Mouse (Mus musculus) heart, embryonic 12.5 days (tissue): ENCODE data around the gene Abcf2. TPM values are rescaled to one million over a fixed set of nuclear protein-coding genes. Genes with fewer than 3 reads are reported as not detected.

Experiments used
- ATAC-seq: fragments of 200-750 bp; cut with Nextera tagmentation; 2 replicates; pipeline ENCODE4 v1.8.0; 2017; ENCODE audit warnings: moderate TSS enrichment, moderate library complexity; ENCODE audit not compliant: insufficient number of reproducible peaks, low FRiP score
- H3K27ac ChIP-seq: fragments of 300-500 bp; sonication (generic); 2 replicates; pipeline ENCODE4 v1.5.1; 2016; ENCODE audit warnings: mild to moderate bottlenecking, moderate library complexity; ENCODE audit not compliant: poor library complexity, severe bottlenecking
- H3K27me3 ChIP-seq: fragments of 300-500 bp; sonication (generic); replicated peaks from 2 replicates; pipeline ENCODE4 v1.6.1; 2016; ENCODE audit warnings: mild to moderate bottlenecking, moderate library complexity
- H3K36me3 ChIP-seq: fragments of 300-500 bp; sonication (generic); 2 replicates; pipeline ENCODE4 v1.6.1; 2016; ENCODE audit warnings: mild to moderate bottlenecking, moderate library complexity
- H3K4me1 ChIP-seq: fragments of 300-500 bp; sonication (generic); replicated peaks from 2 replicates; pipeline ENCODE4 v1.6.1; 2016; ENCODE audit warnings: mild to moderate bottlenecking
- H3K4me2 ChIP-seq: fragments of 300-500 bp; sonication (generic); 2 replicates; pipeline ENCODE4 v1.6.1; 2016; ENCODE audit warnings: mild to moderate bottlenecking, moderate library complexity
- H3K4me3 ChIP-seq: fragments of 300-500 bp; sonication (generic); 2 replicates; pipeline ENCODE4 v1.5.1; 2016; ENCODE audit warnings: mild to moderate bottlenecking
- H3K9ac ChIP-seq: fragments of 300-500 bp; sonication (generic); 2 replicates; pipeline ENCODE4 v1.6.1; 2016; ENCODE audit warnings: mild to moderate bottlenecking, moderate library complexity
- H3K9me3 ChIP-seq: fragments of 300-500 bp; sonication (generic); replicated peaks from 2 replicates; pipeline ENCODE4 v1.6.1; 2016; ENCODE audit warnings: mild to moderate bottlenecking, moderate library complexity
- WGBS: fragments of 180-500 bp; shearing (Covaris S2); methylation state at CpG from one replicate; pipeline ENCODE4 v1.1.7; 2016; 5-methylcytosine and 5-hydroxymethylcytosine counted together
- polyA plus RNA-seq: library from polyadenylated mRNA; unstranded; fragments of >200 nt; fragmentation: Nextera tagmentation; extraction: Ambion mirVana; gene quantifications from 2 replicates; pipeline ENCODE4 v1.2.1, GENCODE M21; 2016

The Abcf2 gene
- polyA plus RNA-seq, 1 experiment from 2014 or later, result 79.0 TPM

DNA sequence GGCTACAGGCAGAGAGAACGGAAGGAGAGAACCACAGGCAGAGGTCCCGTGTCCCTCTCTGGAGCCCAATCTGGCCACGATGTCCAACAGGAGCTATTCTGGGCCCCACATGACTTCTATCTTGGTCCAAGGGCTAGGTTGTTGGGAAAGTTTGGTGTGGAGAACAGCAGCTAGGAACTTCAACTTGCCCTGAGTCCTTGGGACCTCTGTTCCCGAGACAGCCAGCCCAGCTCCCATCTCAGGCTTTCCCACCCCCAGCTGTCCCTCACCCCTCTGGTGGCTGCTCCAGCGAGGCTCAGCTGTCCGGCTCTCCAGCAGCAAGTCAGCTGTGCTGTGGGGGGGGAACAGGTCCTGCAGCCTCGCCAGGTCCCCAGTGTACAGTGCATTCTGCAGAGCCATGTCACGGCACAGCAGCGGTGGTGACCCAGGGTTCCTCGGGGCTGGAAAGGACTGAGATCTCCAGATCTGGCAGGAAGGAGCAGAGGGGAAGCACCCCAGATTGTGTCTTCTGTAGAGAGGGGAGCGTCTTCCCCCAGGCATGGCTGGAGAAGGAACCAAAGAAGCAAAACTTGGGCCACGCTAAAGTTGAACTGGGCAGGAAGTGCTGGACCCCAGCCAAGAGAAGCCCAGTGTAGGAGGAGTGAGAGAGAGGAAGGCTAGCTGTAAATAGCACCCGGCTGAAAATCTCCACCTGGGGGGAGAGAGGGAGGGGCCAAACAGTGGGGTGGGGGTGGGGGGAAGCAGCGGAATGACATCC lies 36.7 kb downstream of the Abcf2 start, which contains the start of gene Asb10:
Gene Asb10 (minus strand): TSS at position 592 of the 757 bp plus-strand sequence.
- ATAC-seq, result peak; percentile 78
- Histone ChIP-seq H3K9me3 (no peaks in the 10 kb centered on the region), H3K4me1 (peaks cover 25% of the 10 kb centered on the region), H3K27ac (peak within 1 kb of the TSS; percentile 67), H3K27me3 (peaks cover 32% of the 10 kb centered on the region), H3K4me3 (peak within 1 kb of the TSS; percentile 42), H3K9ac (0 out of 2 replicates have a peak within 1 kb of the TSS, but pooled peaks have one; percentile 8), H3K36me3 (no peaks in the 10 kb centered on the region), H3K4me2 (peak within 1 kb of the TSS; percentile 73)
- WGBS, result 12% methylated on average over 14 of the region's 14 CpGs

DNA sequence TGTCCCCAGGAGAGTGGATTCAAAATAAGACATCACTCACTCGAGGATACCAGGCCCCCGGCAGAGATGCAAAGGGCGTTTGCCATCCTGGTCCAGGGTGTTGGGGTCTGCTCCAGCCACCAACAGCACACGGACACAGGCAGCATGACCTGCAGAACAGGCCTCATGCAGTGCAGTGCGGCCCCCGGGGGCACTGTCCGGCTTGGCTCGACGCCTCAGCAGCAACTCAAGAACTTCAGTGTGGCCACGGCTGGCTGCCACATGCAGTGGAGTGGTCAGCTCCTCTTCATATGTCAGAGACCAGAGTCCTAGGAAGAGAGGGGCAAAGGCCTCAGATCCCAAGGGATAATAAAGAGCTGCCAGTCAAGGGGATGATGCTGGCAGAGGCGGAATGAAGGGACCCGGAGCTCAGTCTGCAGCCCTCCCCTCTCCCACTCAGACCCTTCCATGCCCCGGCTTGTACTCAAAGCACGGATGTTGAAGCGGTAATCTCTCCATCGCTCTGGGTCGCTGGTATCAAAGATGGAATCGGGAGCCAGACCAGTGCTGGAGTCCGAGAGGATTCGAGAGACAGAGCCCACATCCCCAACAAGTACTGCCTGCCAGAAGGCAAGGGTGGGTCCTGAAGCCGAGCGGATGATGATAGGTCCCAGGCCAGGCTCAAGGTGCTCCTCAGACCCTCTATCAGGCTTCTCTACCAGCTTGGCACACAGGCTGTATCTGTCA lies 37.5 kb downstream of the Abcf2 start:
- WGBS, result 65% methylated on average over 22 of the region's 22 CpGs
- no peak overlapping the region for H3K9ac ChIP-seq
- no peaks in the 10 kb centered on the region for H3K36me3 ChIP-seq
- peak overlapping the region; percentile 67 for H3K27ac ChIP-seq
- no peak for ATAC-seq
- peak overlapping the region; percentile 73 for H3K4me2 ChIP-seq
- peaks cover 25% of the 10 kb centered on the region for H3K4me1 ChIP-seq
- no peaks in the 10 kb centered on the region for H3K9me3 ChIP-seq
- peaks cover 35% of the 10 kb centered on the region for H3K27me3 ChIP-seq
- H3K4me3 ChIP-seq, result peak overlapping the region; percentile 42

DNA sequence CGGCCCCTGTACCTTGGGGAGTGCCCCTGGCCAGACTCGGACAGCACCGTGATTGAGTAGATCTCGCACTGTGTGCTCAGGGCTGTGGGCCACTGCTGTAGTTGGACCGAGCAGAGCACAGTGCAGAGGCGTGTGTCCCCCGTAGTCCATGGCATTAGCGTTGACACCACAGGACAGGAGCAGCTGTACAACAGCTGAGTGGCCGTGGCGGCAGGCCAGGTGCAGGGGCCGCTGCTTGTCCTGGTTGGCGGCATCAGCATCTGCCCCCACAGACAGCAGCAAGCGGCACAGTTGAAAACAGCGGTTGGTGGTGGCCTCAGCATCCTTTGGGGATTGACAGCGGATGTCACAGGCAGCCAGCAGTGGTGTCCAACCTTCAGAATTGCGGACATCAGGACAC lies 39.6 kb downstream of the Abcf2 start:
- Histone ChIP-seq H3K4me1 (peaks cover 25% of the 10 kb centered on the region), H3K4me3 (no peak overlapping the region), H3K4me2 (no peak overlapping the region), H3K9ac (no peak overlapping the region), H3K27ac (no peak overlapping the region), H3K27me3 (peaks cover 52% of the 10 kb centered on the region), H3K9me3 (no peaks in the 10 kb centered on the region), H3K36me3 (no peaks in the 10 kb centered on the region)
- ATAC-seq, result no peak
- WGBS, result 65% methylated on average over 16 of the region's 16 CpGs

DNA sequence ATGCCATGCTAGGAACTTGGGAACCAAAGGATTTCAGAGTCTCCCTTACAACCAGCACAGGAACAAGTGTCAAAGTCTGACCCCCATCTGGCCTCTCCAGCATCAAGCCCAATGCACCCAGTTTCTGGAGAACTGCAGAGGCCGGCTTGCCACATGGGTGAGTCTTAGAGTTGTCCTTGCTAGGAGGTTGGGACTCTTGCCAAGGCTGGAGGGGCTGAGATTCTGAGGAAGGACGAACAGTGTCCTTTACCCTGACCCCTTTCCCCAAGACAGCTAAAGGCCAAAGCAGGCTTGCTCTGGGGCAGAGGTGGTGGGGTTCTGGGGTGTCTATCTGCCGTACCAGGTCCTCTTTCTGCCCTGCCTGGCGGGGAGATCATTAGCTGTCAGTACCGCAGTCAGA lies 40.8 kb downstream of the Abcf2 start:
- no peak overlapping the region for H3K4me3 ChIP-seq
- peaks cover 24% of the 10 kb centered on the region for H3K4me1 ChIP-seq
- H3K9ac ChIP-seq, result no peak overlapping the region; the same call in 1 of the 2 replicates
- 78% methylated on average over 5 of the region's 5 CpGs for WGBS
- no peaks in the 10 kb centered on the region for H3K36me3 ChIP-seq
- H3K9me3 ChIP-seq, result no peaks in the 10 kb centered on the region
- no peak overlapping the region for H3K4me2 ChIP-seq
- H3K27ac ChIP-seq, result no peak overlapping the region
- peaks cover 63% of the 10 kb centered on the region for H3K27me3 ChIP-seq
- no peak for ATAC-seq

DNA sequence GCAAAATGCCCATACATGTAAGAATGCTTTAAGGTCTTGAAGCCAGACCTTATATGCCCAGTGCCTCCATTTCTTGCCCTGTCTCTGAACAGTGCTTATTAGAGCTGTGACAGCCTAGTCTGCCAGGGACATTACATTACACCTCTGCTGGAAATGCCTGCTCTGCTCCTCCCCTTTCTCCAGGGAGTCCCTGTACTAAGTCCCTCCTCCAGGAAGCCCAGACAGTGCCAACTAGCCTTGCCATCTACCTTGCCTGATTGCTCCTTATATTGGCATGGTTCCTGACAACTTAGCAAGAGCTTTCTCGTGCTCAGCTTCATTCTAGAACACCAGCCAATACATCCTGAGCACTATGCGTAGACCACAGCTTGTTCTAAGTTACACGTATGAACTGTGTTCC lies 41.5 kb downstream of the Abcf2 start:
- Histone ChIP-seq H3K9ac (no peak overlapping the region), H3K36me3 (no peaks in the 10 kb centered on the region), H3K9me3 (no peaks in the 10 kb centered on the region), H3K4me1 (peaks cover 16% of the 10 kb centered on the region), H3K27ac (no peak overlapping the region), H3K4me3 (no peak overlapping the region), H3K27me3 (peaks cover 71% of the 10 kb centered on the region), H3K4me2 (no peak overlapping the region)
- no peak for ATAC-seq
- 77% methylated on average over 3 of the region's 3 CpGs for WGBS

DNA sequence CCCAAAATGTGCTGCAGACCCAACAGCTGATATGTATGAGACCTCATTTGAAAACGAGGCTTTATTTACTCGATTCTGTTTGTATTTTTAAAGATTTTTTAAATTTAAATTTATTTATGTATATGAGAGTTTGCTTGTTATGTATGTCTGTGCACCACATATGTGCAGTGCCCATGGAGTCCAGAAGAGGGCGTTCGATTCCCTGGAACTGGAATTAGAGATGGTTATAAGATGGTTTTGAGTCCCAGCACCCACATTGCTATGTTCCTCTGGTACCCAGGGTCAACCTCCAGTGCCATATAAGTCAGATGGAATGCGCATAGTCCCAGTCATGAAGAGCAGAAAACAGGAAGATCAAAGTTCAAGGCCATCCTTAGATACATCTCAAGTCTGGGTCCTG lies 43.0 kb downstream of the Abcf2 start:
- no peak overlapping the region for H3K9ac ChIP-seq
- H3K27ac ChIP-seq, result no peak overlapping the region
- H3K4me1 ChIP-seq, result 0 out of 2 replicates have a peak, but pooled peaks cover 2% of the 10 kb centered on the region
- no peak overlapping the region for H3K4me2 ChIP-seq
- no peaks in the 10 kb centered on the region for H3K9me3 ChIP-seq
- peaks cover 76% of the 10 kb centered on the region for H3K27me3 ChIP-seq
- H3K36me3 ChIP-seq, result no peaks in the 10 kb centered on the region
- no peak overlapping the region for H3K4me3 ChIP-seq
- 44% methylated on average over 5 of the region's 5 CpGs for WGBS
- ATAC-seq, result no peak

DNA sequence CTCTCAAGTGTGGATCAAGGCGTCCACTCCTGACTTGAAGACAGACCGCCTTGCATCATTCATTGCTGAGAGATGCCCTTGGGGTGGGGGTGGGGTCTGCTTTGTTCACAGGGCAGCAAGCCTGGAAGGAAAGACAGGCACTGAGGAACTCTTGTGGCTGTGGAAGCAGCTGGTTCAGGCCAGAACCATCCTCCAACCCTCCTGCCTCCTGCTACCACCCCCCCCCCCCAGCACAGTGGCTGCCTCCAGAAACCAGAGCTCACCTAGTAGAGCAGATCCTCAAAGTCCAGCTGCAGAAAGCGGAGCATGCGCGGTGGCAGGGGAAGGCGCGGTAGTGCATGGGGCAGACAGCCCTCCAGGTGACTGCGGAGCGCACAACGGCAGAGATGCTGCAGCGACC lies 43.9 kb downstream of the Abcf2 start:
- Histone ChIP-seq H3K27me3 (peaks cover 81% of the 10 kb centered on the region), H3K27ac (no peak overlapping the region), H3K36me3 (no peaks in the 10 kb centered on the region), H3K4me2 (no peak overlapping the region), H3K9ac (no peak overlapping the region), H3K4me1 (no peaks in the 10 kb centered on the region), H3K4me3 (no peak overlapping the region), H3K9me3 (no peaks in the 10 kb centered on the region)
- 43% methylated on average over 11 of the region's 11 CpGs for WGBS
- no peak for ATAC-seq

DNA sequence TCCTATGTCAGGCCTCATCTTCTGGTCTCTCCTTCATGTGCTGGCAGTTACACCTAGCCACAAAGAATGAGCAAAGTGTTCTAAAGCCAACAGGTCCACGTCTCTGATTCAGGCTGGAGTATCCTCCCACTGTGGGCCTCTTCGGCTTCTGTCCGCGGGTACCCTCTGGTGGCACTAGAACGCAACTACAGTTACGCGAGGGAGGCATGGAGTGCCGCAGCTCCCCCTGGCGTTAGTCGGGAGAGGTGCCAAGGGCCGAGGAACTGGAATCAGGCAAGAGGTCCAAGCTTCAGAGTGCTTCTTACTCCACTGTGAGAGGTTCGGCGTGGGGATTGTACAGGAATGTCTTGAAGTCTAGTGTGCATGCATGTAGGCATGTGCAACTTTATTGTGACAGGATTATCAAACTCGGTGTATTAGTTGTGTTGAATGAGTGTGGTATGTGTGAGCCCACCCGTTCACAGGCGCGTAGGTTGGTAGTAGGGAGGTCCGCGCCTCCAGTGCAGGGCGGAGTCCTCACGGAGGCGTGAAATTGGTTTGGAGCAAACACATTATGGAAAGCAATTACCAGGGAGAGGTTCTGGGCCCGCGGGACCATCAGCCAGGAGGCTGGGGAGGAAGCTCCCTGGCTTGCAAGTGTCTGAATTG lies 47.1 kb downstream of the Abcf2 start:
- Histone ChIP-seq H3K9me3 (no peaks in the 10 kb centered on the region), H3K36me3 (no peaks in the 10 kb centered on the region), H3K4me3 (no peak overlapping the region), H3K4me2 (peak overlapping the region; percentile 32; the same call in 1 of the 2 replicates), H3K27me3 (peaks cover 91% of the 10 kb centered on the region), H3K9ac (no peak overlapping the region), H3K27ac (no peak overlapping the region), H3K4me1 (peaks cover 15% of the 10 kb centered on the region)
- 16% methylated on average over 24 of the region's 24 CpGs for WGBS
- ATAC-seq, result peak; percentile 27; the same call in 1 of the 2 replicates

DNA sequence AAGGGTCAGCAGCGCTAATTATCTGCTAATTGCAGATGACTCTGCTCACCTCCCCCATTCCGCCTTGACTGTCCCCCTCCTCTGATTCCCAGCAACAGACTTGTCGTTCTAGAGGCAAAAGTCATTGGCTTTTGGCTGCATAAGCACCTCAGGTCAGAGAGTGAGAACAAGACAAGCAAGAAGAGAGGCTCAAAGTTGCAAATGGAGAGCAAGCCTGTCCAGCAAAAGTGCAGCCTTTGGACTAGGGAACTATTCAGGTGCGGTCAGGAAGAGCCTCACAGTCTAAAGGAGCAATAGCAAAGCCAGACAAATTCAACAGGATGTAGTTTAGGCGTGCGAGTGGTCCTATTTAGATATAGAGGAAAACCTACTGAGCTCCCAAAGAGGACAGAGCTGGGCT lies 49.5 kb downstream of the Abcf2 start:
- no peak overlapping the region for H3K4me3 ChIP-seq
- WGBS, result 12% methylated on average over 6 of the region's 6 CpGs
- no peak for ATAC-seq

DNA sequence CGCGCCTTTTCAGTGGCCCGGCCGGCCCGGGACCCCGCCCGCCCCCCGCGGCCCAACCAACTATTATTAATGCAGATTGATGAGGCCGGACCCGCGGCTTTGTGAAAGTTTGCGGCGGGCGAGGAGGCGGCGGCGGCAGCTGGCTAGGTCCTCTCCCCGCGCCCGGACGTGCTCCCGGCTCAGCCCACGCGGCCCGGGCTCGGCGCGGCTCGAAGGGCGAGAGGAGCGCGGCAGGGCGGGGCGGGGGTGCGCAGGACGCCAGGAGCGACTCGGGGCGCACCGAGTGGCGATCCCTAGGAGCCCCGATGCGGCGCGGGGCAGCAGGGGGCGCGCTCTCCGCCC lies 50.4 kb downstream of the Abcf2 start, which contains the start of gene Gbx1:
Gene Gbx1 (minus strand): TSS at position 314 of the 342 bp plus-strand sequence.
- Histone ChIP-seq H3K9ac (peak within 1 kb of the TSS; percentile 66), H3K9me3 (no peaks in the 10 kb centered on the region), H3K4me2 (peak within 1 kb of the TSS; percentile 90), H3K4me1 (peaks cover 15% of the 10 kb centered on the region), H3K27me3 (peaks cover 96% of the 10 kb centered on the region), H3K27ac (no peak within 1 kb of the TSS), H3K36me3 (no peaks in the 10 kb centered on the region), H3K4me3 (peak within 1 kb of the TSS; percentile 55)
- ATAC-seq, result no peak
- under 1% methylated on average over 38 of the region's 49 CpGs for WGBS

More for the DNA sequence above, 49.5 kb downstream of the Abcf2 start:
- H3K4me1 ChIP-seq, result peaks cover 15% of the 10 kb centered on the region
- no peak overlapping the region for H3K27ac ChIP-seq
- no peaks in the 10 kb centered on the region for H3K9me3 ChIP-seq
- no peak overlapping the region for H3K4me2 ChIP-seq
- no peaks in the 10 kb centered on the region for H3K36me3 ChIP-seq
- H3K27me3 ChIP-seq, result peaks cover 96% of the 10 kb centered on the region
- no peak overlapping the region for H3K9ac ChIP-seq
